Mouse (Mus musculus): ENCODE measurements around the gene Ctsl.

The Ctsl gene

GRCm38 (mm10) chr13:64312024-64312915 is 58.4 kb downstream of the Ctsl start, which contains the start of gene Aaed1:
Aaed1 (minus strand) TSS chr13:64312710.
- peak; percentile 82 for DNase-seq (ENCODE audit: low spot score)

- DNase-seq (ENCODE audit: low spot score): no peak
Observed at GRCm38 (mm10) chr13:64311266-64311665, 59.4 kb downstream of the Ctsl start.

- DNase-seq (ENCODE audit: low spot score): no peak
Observed at GRCm38 (mm10) chr13:64310585-64310984, 60.1 kb downstream of the Ctsl start.

- no peak for DNase-seq (ENCODE audit: low spot score)
Observed at GRCm38 (mm10) chr13:64309842-64310241, 60.8 kb downstream of the Ctsl start.

Data from spleen, adult 12 weeks (tissue).